Mouse (Mus musculus) 3134 (cell line): ENCODE measurements at regions not wholly inside any gene's neighbourhood (a gene's known extent, or its start where the extent isn't known, plus 50 kb on each side); places are given as distances from the start of the nearest gene placed in this dataset.

Experiments
- DNase-seq: peaks from one replicate; pipeline ENCODE4 v3.0.0-alpha.2; 2011; ENCODE audit warnings: low spot score; ENCODE audit not compliant: insufficient read length; ENCODE audit errors: extremely low read depth

DNA sequence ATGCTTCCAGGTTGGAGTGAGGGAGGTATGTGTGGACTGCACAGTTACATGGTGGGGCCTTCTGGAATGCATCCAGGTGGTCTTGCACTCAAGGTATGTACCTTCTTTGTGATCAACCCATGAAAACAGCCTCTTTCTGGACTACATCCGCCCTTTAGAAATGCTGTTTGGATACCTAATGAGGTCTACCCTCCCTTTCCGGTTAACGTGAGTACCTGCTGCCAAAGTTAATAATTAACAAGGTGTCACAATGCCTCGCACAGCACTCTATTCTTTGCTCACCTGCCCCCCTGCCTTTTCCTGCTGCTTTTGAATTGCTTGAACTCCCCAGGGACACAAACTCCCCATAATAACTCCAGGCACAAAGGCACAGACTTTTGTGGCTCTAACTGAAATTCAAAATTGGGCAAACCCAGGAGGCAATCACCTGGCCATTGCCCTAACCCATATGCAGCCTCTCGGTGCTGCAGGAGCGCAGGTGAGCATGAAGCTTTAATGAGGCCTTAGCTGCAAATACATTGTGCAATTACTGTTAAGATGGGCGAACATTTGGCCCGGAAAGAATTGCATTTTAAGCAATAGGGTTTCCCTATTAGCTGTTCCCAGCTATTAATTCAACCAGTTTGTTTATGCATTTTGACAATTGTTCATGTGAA lies 500.9 kb upstream of the Nox3 start:
- DNase-seq, result no peak

DNA sequence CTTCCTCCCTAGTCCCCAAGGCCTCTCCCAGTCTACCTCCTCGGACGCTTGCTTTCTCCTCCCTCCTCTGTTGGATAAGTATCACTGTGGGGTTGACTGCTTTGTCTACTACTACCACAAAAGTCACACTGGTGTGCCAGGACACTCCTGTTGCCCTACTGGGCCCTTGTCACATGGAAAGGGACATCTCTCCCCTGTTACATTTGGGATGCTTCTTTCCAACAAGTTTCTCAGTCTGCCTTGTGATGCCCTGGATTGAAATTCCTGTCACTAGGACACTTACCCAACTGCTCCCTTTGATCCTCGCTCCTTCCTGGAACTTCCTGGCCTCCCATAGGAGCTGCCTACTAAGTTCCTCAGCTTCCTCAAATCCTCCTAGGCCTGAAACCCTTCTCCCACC lies 501.9 kb upstream of the Nox3 start:
- no peak for DNase-seq

DNA sequence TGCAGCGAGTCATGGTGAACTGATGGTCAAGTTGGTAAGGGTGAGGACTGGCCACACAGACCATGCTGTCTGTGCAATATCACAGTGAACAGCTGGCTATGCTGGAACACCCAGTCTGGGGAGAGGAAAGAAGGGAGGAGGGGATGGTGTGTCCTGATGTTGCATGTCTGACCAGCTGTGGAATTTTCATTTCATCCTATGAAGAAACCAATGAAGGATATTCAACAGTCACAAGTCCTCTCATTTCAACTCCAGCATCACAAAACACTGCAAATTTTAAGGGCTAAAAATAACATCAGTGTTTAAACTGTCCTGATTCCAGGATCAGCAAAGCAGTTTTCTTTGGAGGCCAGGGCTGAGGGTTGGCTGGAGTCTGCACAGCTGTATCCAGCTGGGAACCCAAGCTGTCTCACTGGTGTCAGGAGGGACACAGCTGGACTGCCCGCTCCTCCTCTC lies 503.7 kb upstream of the Nox3 start:
- no peak for DNase-seq

DNA sequence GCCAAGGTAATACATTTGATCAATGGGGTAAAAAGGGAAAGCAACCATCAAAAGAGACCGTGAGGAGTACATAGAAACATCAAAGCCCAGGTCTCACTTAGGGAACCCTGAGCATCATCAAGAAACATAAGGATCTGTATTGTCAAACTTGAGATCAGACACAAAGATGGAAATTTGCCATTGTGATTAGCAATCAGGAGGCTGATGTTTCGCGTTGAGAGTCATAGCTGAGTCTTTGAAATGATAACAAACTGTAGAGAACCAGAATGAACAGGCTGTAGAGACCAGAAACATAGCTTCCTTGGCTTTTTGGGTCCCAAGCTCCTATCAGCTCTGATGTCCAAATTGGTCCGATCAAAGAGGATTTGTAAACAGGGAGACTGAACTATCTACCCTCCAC lies 505.2 kb upstream of the Nox3 start:
- DNase-seq, result no peak

DNA sequence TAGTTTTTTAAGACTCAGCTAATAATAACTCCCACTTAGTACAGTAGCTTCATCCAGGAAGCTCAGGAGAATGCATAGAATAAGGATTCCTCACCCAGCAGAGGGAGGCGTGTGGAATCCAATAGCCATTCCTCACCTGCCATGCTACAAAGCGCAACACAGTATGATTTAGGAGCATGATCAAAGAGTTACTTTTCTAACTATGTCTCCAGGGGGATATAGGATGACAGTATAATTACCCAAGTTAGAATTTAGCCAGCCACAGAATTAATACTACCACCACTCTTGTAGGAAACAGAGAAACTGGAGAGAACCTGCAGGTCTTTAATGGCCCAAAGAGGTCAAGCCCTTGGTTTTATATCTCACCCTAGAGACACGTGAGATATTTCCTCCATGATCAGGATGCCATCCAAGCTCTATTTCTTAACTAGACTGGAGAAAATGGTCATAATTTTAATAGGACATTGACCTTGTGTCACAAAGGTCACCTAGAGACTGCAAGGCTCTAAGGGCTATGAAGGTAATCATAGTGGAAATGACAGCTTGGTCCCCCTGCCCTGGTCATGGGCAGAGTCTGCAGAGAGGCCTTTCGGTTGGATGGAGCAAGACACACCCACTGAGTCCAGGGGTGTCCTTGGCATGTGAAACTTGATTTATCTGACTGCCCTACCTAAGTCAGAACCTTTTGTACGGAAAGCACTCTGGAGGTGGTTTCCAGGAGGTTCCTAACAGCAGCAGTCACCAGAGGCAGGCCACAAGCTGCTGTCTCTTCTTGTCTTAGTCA lies 512.3 kb upstream of the Nox3 start:
- no peak for DNase-seq

DNA sequence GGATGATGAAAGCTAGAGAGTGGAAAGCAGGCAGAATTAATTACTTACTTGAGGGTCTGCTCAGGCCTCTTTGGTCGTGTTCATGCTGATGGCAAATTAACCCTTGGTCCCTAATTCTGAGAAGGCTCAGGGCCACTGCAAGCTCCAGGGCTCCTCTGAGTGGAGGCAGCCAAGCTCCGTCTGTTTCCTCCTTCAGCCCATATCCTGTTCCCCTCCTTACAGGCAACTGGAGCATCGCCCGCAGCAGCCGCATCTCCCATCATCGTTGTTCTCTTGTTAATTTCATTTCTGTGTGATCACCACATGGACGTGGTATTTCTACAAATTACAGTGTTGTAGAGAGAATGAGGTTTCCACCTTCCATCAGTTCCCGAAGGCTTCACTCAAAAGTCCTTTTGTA lies 513.6 kb upstream of the Nox3 start:
- DNase-seq, result no peak

DNA sequence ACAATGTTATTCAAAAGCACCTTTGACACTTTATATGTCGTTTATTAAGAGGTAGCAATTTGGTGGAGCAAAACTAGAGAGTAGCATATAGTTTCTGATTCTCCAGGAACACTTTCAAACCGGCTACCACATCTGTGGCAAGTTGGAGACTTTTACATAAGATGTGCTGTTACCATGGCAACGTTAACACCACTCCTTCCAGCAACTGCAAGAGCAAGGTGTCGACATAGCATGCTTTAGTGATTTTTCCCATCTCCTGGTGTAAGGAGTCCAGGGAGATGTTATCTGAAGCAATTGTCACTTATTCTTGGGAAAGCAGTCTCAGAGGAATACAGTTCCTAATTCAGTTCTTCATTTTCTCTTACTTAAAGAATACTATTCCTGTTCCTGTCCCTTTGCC lies 516.5 kb upstream of the Nox3 start:
- no peak for DNase-seq

DNA sequence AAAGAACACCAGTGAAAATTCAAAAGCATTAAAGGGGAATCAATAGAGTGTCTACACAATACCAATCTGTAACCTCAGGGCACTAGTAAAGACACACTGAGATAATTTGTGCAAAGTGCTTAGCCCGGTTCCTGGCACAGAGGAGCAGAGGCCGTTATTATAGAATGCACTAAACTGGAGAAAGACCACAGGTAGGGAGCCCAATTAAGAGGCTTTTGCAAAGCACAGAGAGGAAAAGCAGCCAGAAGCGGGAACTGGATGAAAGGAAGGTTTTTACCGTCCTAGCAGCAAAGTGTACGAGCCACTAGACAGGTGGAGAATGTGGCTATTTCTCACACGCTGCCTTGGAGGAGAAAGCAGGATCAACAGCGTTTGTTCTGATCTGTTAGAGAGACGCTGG lies 518.9 kb upstream of the Nox3 start:
- no peak for DNase-seq

DNA sequence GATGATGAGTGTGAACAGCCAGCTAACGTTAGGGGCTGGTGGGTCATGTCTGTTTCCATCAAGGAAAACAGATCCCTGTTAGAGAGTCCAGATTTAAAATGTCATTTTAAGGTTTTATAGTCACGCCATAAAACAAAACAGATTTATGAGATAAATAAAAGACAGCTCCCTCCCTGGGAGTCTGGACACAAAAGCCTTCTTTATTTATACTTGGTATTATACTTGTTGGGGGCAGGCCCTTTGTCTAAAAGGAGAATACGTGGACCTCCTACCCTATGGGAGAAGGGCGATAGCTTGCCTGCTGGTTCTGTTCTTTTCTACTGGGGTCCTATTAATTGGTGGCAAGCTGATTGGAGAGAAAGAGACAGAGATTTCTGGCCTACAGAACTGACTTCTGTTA lies 520.1 kb upstream of the Nox3 start:
- DNase-seq, result no peak

DNA sequence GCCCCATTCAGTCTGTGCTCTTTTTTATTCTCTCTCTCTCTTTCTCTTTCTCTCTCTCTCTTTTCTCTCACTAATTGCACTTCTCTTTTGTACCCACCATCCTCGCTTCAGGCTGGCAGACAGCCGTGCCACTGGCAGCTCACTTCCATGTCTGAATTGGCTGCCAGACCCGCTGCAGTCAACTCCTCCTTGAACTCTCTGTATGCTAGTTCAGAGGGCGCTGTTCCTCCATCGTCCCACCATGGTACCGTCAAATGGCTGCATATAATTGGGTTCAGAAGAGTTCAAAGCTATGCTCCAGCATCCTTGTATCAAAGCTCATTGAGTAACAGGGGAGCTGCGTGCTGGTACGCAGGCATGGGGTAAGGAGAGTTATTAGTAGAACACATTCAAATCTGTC lies 520.7 kb upstream of the Nox3 start:
- DNase-seq, result no peak

DNA sequence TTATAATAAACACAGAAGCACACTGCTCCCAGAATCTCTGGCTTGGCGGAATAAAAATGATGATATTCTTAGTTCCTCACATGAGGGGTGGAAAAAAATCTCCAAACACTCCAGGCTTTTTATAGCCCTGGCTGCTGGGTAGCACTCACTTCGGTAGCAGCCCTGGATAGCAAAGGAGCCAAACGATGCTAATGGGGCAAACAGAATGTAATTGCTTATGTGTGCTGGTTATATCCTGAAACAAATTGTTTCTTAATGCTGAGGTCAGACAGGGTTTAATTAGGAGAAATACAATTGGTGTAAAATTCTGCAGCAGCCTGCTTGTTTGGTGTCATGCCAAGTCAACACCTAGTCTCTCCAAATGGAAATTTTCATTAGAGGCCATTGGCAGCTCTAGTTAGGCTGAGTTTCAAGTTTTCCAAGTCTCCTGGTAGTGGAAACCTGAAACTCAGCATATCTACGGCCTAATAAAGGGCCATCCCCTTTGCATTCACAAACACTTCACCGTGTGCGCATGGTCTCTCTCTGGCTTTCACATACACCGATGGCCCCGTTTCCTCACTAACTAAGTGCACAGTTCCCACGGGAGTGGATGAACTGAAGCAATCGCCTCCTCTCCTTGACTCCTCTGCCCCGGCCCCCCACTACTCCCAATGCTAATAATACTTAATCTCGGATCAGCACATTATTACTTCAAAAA lies 524.8 kb upstream of the Nox3 start:
- no peak for DNase-seq

DNA sequence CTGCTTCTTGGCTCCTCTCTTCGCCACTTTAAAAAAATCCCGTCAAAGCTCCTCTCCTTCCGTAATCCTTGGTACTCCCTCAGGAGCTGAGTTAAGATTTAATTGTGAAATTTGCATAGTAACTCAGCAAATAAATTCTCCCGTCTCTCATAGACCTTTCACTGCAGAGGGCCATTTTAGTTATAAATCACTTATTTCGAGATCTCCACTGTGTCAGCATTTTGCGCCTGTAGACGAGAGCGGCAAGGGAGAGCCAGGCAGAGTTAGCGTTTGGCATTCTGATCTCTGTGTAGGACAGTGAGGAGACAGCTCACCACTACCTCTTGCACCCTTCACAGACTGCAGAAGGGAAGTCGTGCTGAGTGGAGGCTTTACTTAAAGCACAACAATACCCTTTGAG lies 531.8 kb upstream of the Nox3 start:
- no peak for DNase-seq

DNA sequence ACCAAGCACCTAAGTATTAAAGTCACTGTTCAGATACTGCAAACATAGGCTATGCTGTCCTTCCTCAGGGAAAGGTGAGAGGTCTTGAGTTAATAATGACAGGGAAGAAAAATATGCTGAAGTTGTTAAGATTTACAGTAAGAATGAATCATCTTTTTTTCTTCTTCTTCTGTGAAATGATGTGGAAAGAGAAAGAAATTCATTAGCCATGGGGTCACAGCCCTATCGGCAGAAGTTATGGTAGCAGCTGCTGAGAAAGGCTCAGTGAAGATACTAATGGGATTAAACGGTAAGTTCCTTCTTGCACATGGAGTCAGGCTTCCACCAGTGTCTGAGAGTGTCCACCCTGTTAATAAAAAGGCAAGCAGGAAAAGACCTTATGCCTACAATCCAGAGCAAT lies 533.9 kb upstream of the Nox3 start:
- DNase-seq, result no peak

DNA sequence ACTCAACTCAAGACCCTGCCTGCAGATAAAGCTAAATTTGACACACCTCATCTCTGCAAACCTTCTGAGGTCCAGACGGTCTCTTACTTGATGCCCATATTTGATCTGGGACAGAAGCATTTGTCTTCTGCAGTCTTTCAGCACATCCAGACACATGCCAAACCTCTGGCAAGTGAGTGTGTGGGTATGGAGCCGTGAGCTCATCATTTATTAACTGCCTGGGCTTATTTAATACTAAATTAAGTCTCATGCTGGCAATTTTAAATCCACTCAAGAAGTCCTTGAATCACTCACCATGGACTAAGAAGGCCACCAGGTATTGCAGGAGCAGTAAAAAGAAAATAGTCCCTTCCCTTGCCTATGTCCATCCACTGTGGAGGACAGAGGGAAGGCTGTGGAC lies 554.4 kb upstream of the Nox3 start:
- DNase-seq, result no peak

DNA sequence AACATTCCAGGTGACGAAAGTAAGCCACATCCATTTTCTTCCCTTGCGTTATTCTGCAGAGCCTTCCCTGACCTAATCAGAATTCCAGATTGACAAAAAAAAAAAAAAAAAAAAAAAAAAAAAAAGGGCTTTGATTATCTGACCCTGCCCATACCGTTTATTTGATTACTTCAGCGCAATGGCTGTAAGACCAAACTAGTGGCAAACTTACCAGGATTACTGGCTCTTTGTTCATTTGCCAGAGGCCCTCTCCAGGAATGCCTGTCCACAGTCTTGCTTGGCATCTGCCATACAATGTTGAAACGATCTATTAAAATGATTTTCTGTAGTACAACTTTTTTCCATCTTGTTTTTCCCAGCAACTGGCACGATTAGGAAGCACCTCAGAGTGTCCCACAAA lies 569.4 kb upstream of the Nox3 start:
- DNase-seq, result no peak

DNA sequence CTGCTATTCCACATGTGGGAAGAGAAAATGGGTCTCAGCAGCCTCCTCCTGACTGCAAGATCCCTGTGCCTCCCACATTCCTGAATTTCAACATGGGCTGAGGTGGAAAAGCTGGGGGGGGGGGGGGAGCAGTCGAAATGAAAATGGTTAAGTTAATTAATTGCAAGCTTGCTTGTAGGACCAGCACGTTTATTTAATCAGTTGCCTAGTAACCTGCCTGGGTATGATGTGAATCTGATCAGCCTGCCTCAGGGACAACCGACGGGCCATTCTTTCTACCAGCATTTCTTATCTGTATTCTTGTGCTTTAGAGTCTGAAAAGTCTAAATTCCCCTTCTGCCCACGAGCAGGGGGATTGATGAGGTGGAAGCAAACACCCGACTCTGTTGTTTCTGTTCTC lies 569.9 kb upstream of the Nox3 start:
- no peak for DNase-seq

DNA sequence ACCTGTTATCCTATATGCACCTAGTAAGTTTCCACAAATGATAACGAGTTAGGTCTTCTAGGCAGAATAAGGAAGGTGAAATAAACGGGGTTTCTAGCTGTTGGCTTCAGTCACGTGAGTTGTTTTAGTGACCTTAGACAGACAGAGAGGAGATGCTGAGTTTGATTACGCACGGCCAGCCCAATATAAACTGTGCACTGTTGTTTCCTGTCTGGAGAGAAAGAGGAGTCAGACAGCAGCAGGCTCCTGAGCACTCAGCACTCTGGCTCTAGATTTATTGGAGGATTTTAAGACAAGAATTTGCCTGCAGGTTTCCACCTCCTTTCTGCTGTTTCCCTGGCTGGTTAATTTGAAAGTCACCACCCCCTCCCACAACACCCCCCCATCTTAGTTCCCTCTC lies 570.4 kb upstream of the Nox3 start:
- DNase-seq, result no peak

DNA sequence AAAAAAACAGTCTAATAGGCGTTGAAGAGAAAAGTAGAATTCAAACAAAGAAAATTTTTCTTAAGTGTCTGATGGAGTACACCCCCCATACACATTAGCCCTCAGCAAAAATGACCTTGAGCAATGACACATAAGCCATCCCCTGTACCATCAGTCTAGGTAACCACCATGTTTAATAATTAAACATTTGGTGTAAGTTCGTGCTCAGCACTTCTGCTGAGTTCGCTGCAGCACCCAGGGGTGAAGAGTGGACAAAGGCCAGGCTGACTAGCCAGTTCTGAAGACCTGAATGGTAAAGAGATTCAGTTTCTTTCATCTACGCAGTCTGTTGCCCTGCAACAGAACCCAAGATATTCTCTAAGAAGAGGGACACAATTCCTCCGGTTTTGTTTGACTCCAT lies 572.3 kb upstream of the Nox3 start:
- no peak for DNase-seq

DNA sequence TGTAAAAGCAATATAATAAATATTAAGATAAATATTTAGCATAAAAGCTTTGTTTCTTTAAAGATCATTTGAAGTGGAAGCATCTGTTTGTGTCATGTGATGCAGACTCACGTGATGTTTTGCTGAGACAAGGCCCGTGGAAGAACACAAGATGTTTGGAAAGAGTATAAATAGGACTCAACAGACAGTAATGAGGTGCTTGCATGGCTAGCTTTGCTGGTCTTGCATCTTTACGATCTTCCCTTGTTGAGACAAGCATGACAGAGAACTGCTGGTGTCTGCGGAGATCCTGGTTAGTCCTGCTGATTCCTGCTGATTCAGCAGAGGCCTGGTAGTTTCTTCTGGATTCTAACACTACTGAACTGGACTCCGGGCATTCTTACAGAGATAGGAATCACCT lies 576.4 kb upstream of the Nox3 start:
- no peak for DNase-seq

DNA sequence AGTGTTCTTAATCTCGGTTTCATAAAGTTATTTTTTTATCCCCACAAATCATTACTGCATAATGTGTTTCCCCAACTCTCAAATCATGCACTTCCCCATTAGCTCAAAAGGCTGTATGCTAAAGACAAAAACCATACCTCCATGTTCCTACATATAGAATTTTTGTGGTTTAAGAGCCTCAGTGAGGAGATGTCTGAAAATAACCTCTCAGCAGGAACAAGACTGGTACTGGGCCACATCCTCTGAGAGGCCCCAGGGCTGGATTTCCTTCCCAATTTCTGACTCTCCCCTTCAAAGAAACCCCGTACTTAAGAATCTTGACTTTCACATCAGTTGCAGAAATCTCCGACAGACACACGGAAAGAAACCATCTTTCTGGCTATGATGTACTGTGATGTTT lies 580.7 kb upstream of the Nox3 start:
- DNase-seq, result no peak

DNA sequence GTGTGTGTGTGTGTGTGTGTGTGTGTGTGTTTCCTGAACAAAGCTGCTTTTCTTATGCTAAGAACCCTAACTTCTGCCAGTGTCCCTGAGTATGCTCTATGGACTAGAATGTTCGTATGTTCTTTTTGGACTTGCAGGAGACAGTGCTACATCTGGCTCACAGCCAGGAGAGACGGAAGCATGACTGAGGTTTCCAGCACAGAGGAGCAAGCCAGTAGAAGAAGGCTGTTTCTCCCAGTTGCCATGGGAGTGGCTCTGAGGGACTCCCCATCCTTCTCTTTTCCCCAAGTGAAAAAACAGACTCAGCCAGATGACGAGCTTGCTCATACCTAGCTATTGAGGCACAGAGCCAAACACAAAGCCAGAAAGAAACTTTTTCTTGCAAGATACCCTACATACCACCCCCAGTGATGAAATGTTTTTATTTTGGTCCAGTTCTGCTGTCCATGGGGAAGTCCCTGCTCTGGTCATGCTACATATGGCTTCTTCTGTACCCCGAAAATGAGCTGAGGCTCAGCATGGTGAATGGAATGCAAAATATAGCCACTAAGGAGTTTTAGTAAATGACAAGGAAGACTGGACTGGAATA lies 582.3 kb upstream of the Nox3 start:
- no peak for DNase-seq

DNA sequence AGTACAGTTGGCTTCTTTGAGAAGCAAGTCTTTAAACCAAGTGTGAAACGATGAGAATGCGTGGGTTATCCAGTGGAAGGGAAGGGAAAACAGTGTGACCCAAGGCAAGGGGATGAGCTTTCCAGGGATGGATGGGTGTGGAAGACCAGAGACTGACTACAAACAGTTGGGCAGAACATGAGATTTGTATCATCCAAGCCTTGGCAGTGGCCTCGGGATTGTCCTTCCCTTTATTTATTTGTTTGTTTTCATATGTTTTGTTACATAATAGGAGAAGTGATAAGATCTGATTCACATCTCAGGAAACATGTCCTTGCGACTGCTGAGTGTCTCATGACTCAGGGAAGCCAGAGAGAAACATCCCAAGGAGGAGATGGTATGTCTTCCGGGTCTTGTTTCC lies 585.4 kb upstream of the Nox3 start:
- no peak for DNase-seq
